Mouse (Mus musculus): ENCODE measurements around the gene BC025920. TPM values are rescaled to one million over a fixed set of nuclear protein-coding genes. Genes with fewer than 3 reads are reported as not detected.

Gene BC025920
- total and polyA plus RNA-seq, 2 experiments from 2014 or later, result 0.44 to 1.7 TPM

DNA sequence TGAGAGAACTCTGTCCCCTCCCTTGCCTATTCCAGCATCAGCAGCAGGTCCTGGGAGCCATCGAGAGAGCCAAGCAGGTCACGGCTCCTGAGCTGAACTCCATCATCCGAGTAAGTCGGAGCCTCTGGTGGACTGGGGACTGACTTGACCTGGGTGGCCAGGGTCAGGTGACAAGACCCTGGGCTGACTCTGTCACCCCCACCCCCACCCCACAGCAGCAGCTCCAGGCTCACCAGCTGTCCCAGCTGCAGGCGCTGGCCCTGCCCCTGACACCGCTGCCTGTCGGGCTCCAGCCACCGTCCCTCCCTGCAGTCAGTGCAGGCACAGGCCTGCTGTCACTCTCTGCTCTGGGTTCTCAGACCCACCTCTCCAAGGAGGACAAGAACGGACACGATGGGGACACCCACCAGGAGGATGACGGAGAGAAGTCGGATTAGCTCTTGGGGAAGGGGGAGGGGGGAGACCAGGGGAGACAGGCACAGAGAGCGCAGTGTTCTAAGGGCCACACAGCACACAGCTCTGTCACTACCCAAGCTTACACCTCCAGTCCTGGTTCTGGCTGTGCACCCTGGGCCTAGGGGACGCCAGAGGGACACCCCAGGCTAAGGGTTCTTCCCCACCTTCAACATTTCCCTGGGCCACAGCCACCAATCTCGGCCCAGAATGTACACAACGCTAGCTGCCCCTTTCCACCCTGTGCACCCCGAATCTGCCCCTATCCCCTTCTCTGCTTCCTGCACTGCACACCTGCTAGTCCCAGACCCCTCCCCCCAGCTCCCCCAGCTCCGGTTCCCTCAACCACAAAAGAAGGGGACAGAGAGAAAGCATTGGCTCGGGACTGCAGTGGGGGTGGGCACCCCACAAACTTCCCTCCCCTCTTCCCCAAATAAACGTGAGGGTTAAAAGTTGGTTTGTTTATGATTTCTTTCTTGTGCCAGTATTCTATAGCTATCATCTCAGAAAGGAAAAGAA lies 40.5 kb upstream of the BC025920 start:
- no peaks in the 10 kb centered on the region for H3K9me3 ChIP-seq (replicated peaks; ENCODE audit: control insufficient read depth, low read length)
- H3K27ac ChIP-seq (ENCODE audit: low read depth), result no peak overlapping the region
- H3K4me2 ChIP-seq (ENCODE audit: low read depth, low read length), result no peak overlapping the region
- ATAC-seq (ENCODE audit: insufficient read depth, low read depth), result no peak
- H3K4me3 ChIP-seq (ENCODE audit: low read depth, low read length), result no peak overlapping the region
- no peaks in the 10 kb centered on the region for H3K27me3 ChIP-seq (ENCODE audit: control insufficient read depth, insufficient read depth, low read length)
- TF ChIP-seq EP300 (IDR thresholded peaks at IDR 0.05; ENCODE audit: low read depth) (no peak), CTCF (IDR thresholded peaks at IDR 0.05; ENCODE audit: low read depth) (no peak)
- peaks cover 39% of the 10 kb centered on the region for H3K36me3 ChIP-seq (replicated peaks; ENCODE audit: control insufficient read depth, insufficient read depth, low read length)
- DNase-seq (ENCODE audit: low spot score), result no peak
- 53% methylated on average over 20 of the region's 20 CpGs for WGBS
- H3K9ac ChIP-seq (replicated peaks; ENCODE audit: low read depth, low read length), result no peak overlapping the region
- peaks cover 37% of the 10 kb centered on the region for H3K4me1 ChIP-seq (ENCODE audit: control insufficient read depth, insufficient read depth)

DNA sequence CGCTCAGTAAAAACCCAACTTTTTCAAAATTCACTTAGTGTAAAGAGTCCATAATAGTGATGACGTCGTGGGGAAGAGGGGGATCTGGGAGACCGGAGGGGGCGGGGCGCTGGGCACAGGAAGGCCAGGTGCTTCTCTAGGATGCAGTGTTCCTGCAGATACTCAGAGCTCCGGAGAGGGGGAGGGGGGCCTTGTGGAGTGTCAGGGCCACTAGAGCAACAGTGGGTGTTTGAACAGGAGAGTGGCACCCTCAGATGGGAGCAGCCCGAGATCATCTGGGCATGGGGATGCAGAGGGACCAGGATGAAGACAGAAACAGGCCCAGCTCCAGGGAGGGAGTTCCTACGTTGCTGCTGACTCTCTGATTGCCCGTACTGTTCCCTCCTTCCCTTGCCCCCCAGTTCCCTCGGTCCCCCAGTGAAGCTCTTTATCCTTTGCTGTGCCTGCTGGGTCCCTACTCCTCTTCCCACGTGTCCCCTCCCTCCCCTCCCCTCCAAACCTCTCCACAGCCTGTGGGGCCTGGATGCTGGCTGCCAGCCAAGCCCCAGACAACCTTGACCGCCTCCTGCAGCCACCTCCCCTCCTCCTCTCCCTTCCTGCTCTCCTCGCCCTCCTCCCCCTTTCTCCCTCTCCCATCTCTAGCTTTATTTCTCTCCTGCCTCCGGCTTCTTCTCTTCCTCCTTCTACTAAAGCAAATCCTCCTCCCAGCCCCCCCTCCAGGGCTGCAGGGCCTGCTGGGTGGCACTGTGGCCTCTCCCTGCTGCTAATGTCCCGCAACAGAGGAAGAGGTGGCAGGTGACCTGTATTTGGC lies 37.5 kb upstream of the BC025920 start:
- 13% methylated on average over 16 of the region's 16 CpGs for WGBS
- Histone ChIP-seq H3K27me3 (ENCODE audit: control insufficient read depth, insufficient read depth, low read length) (no peaks in the 10 kb centered on the region), H3K9me3 (replicated peaks; ENCODE audit: control insufficient read depth, low read length) (no peaks in the 10 kb centered on the region), H3K27ac (ENCODE audit: low read depth) (peak overlapping the region; percentile 75), H3K36me3 (replicated peaks; ENCODE audit: control insufficient read depth, insufficient read depth, low read length) (peaks cover 28% of the 10 kb centered on the region), H3K4me3 (ENCODE audit: low read depth, low read length) (no peak overlapping the region), H3K4me2 (ENCODE audit: low read depth, low read length) (no peak overlapping the region; the same call in 1 of the 2 replicates), H3K4me1 (ENCODE audit: control insufficient read depth, insufficient read depth) (peaks cover 34% of the 10 kb centered on the region), H3K9ac (replicated peaks; ENCODE audit: low read depth, low read length) (no peak overlapping the region)
- TF ChIP-seq CTCF (IDR thresholded peaks at IDR 0.05; ENCODE audit: low read depth) (no peak), EP300 (IDR thresholded peaks at IDR 0.05; ENCODE audit: low read depth) (no peak)
- 0 out of 2 replicates have a peak, but pooled peaks have one; percentile 14 for ATAC-seq (ENCODE audit: insufficient read depth, low read depth)
- DNase-seq (ENCODE audit: low spot score), result peak; percentile 74

DNA sequence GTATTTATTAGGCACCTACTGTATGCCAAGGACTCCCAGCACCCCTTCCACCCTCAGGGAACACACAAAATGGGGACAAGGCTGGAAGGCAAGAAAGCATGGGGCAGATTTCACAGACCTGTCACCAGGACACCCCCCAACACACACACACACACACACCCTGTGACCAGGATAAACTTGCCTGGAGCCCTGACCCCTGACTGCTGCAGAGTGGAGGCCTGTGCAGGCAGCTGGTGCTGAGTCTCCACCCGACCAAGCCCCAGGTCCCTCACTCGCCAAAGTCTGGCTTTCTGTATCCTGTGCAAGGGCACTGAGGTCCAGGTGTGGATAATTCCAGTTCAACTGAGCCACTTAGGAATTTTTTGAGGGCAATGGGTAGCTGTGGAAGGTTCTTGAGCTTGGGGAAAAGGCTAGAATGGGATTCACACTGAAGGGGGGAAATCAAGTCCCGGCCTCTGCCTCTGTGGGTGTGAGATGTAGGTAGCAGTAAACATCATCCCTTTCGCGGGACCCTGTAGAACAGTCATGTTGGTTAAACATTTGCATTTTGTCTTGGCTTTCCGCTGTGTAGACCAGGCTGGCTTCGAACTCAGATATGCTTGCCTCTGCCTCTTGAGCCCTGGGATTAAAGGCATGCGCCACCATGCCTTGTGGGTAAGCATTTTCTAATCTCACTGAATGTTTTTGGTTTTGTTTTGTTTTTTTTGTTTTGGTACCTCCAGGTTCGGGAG lies 36.4 kb upstream of the BC025920 start:
- Histone ChIP-seq H3K4me3 (ENCODE audit: low read depth, low read length) (no peak overlapping the region), H3K4me2 (ENCODE audit: low read depth, low read length) (no peak overlapping the region), H3K27ac (ENCODE audit: low read depth) (peak overlapping the region; percentile 88), H3K27me3 (ENCODE audit: control insufficient read depth, insufficient read depth, low read length) (no peaks in the 10 kb centered on the region), H3K4me1 (ENCODE audit: control insufficient read depth, insufficient read depth) (peaks cover 25% of the 10 kb centered on the region), H3K36me3 (replicated peaks; ENCODE audit: control insufficient read depth, insufficient read depth, low read length) (peaks cover 24% of the 10 kb centered on the region), H3K9me3 (replicated peaks; ENCODE audit: control insufficient read depth, low read length) (no peaks in the 10 kb centered on the region), H3K9ac (replicated peaks; ENCODE audit: low read depth, low read length) (no peak overlapping the region)
- ATAC-seq (ENCODE audit: insufficient read depth, low read depth), result no peak
- no peak for TF ChIP-seq CTCF (IDR thresholded peaks at IDR 0.05; ENCODE audit: low read depth)
- TF ChIP-seq EP300 (IDR thresholded peaks at IDR 0.05; ENCODE audit: low read depth), result no peak
- 75% methylated on average over 9 of the region's 9 CpGs for WGBS
- no peak for DNase-seq (ENCODE audit: low spot score)

- Histone ChIP-seq H3K9me3 (replicated peaks; ENCODE audit: control insufficient read depth, low read length) (no peaks in the 10 kb centered on the region), H3K36me3 (replicated peaks; ENCODE audit: control insufficient read depth, insufficient read depth, low read length) (peaks cover 18% of the 10 kb centered on the region), H3K9ac (replicated peaks; ENCODE audit: low read depth, low read length) (peak overlapping the region; percentile 40; the same call in 1 of the 2 replicates), H3K4me1 (ENCODE audit: control insufficient read depth, insufficient read depth) (peaks cover 26% of the 10 kb centered on the region), H3K27ac (ENCODE audit: low read depth) (peak overlapping the region; percentile 88), H3K27me3 (ENCODE audit: control insufficient read depth, insufficient read depth, low read length) (no peaks in the 10 kb centered on the region), H3K4me2 (ENCODE audit: low read depth, low read length) (peak overlapping the region; percentile 97), H3K4me3 (ENCODE audit: low read depth, low read length) (peak overlapping the region; percentile 58)
- WGBS, result 6% methylated on average over 11 of the region's 11 CpGs
- DNase-seq (ENCODE audit: low spot score), result no peak
- ATAC-seq (ENCODE audit: insufficient read depth, low read depth), result no peak
- TF ChIP-seq EP300 (IDR thresholded peaks at IDR 0.05; ENCODE audit: low read depth), result no peak
- no peak for TF ChIP-seq CTCF (IDR thresholded peaks at IDR 0.05; ENCODE audit: low read depth)
Observed at GRCm38 (mm10) chr10:81570238-81570800, 35.8 kb upstream of the BC025920 start.

Measured in heart, postnatal 0 days (tissue).